Mouse (Mus musculus) olfactory bulb, adult 2 months (tissue): ENCODE results near the gene Ell. TPM values are rescaled to one million over a fixed set of nuclear protein-coding genes. Genes with fewer than 3 reads are reported as not detected.

Experiments
- H3K27ac ChIP-seq: fragments of 200-500 bp; 2 replicates; pipeline ENCODE4 v1.5.1; 2012; ENCODE audit warnings: low read depth, low read length; ENCODE audit not compliant: insufficient read depth
- H3K4me1 ChIP-seq: fragments of 200-500 bp; 2 replicates; pipeline ENCODE4 v1.6.1; 2012; ENCODE audit warnings: low read length; ENCODE audit not compliant: control insufficient read depth, insufficient read depth
- H3K4me3 ChIP-seq: fragments of 200-500 bp; 2 replicates; pipeline ENCODE4 v1.5.1; 2012; ENCODE audit warnings: mild to moderate bottlenecking, low read depth, low read length, moderate library complexity; ENCODE audit not compliant: insufficient read depth
- CTCF ChIP-seq: fragments of 200-500 bp; IDR thresholded peaks from 2 replicates; pipeline ENCODE4 v1.5.1; 2012; ENCODE audit warnings: low read depth, mild to moderate bottlenecking, low read length, moderate library complexity; ENCODE audit not compliant: insufficient read depth
- POLR2A ChIP-seq: fragments of 200-500 bp; IDR thresholded peaks from 2 replicates; pipeline ENCODE4 v1.6.1; 2012; ENCODE audit warnings: mild to moderate bottlenecking, low read depth, low read length, moderate library complexity; ENCODE audit not compliant: insufficient read depth
- WGBS: fragments of 180-500 bp; shearing (Covaris S2); methylation state at CpG from one replicate; pipeline ENCODE4 v1.1.7; 2018; 5-methylcytosine and 5-hydroxymethylcytosine counted together
- polyA plus RNA-seq: library from polyadenylated mRNA; stranded (reverse); fragments of >200 nt; gene quantifications from 2 replicates; pipeline ENCODE4 v1.2.4, GENCODE M21; 2012; ENCODE audit warnings: low replicate concordance; ENCODE audit not compliant: missing spikeins, insufficient read depth, insufficient read length

Ell gene
- polyA plus RNA-seq, 1 experiment: not detected

DNA sequence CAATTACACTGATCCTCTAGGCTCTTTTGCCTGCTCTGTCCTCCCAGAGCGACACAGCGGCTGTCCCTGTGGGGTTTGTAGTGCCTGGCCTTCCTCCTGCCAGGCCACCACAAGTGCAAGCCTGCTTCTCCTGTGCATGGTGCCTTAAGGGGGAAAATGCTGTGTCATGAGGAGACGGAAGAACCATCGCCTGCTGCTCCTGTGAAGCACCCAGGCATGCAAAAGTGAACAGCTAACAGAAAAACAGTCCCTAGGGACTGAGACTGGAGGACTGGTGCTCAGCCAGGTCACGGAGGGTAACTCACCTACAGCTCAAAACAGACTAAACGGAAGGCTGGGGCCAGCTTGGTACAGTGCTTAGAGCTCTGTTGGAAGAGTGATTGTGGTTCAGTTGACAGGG lies 96.3 kb downstream of the Ell start:
- peaks cover 10% of the 10 kb centered on the region for H3K4me1 ChIP-seq
- no peak for TF ChIP-seq CTCF
- TF ChIP-seq POLR2A: no peak
- 86% methylated on average over 6 of the region's 6 CpGs for WGBS
- H3K4me3 ChIP-seq: no peak overlapping the region
- no peak overlapping the region for H3K27ac ChIP-seq

DNA sequence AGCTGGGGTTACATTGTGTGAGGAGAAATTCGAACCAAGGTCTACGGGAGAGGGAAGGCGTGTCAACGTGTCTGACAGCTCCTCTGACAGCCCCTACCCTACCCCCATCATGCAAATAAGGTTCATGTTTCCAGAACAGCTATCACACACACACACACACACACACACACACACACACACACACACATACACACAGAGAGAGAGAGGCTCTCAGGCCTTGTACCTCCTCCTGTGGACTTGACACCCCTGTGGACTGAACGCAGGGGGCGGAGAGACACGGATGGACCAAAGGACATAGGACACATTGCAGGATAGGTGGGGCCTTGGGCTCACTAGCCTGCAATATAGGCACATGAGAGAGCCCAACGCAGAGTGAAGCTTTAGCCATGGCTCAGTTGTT lies 97.6 kb downstream of the Ell start:
- Histone ChIP-seq H3K4me3 (no peak overlapping the region), H3K4me1 (no peaks in the 10 kb centered on the region), H3K27ac (no peak overlapping the region)
- TF ChIP-seq POLR2A: no peak
- TF ChIP-seq CTCF: no peak
- 81% methylated on average over 8 of the region's 8 CpGs for WGBS

DNA sequence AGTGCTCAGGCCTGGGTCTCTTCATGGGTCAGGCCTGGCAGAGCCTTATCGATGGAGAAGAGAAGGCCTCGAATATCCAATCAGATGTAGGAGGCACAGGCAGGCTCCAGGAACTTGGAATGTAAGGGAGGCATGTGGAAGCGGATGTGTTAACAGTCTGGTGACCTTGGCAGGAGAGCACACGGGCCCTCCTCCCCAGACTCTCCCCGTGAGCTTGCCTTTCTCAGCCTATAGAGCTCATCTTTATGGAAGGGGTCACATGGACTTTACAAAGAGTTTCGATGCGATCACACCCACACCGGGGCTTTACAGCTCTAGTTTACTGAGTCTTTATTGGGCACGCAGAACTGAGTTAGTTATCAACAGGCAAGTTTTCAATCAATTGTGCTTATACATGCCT lies 99.5 kb downstream of the Ell start:
- Histone ChIP-seq H3K4me3 (no peak overlapping the region), H3K4me1 (no peaks in the 10 kb centered on the region), H3K27ac (no peak overlapping the region)
- TF ChIP-seq POLR2A: no peak
- TF ChIP-seq CTCF: no peak
- WGBS: 84% methylated on average over 9 of the region's 9 CpGs

Other genes starting within 250 kb of the Ell start
- gene Ddx49, start 237.0 kb upstream of the Ell start, polyA plus RNA-seq: not detected in 2 replicates
- gene Cope, start 236.9 kb upstream of the Ell start, polyA plus RNA-seq: not detected in 2 replicates
- gene Cers1, start 223.7 kb upstream of the Ell start, polyA plus RNA-seq: not detected in 2 replicates
- gene Gdf1, start 209.6 kb upstream of the Ell start, polyA plus RNA-seq: not detected in 2 replicates
- gene Upf1, start 186.2 kb upstream of the Ell start, polyA plus RNA-seq: not detected in 2 replicates
- gene Comp, start 165.9 kb upstream of the Ell start, polyA plus RNA-seq: not detected in 2 replicates
- gene Crtc1, start 99.9 kb upstream of the Ell start, polyA plus RNA-seq: not detected in 2 replicates
- gene Klhl26, start 62.5 kb upstream of the Ell start, polyA plus RNA-seq: not detected in 2 replicates
- not detected in 2 replicates for gene Tmem59l, start 52.1 kb upstream of the Ell start, polyA plus RNA-seq
- gene Crlf1, start 46.3 kb upstream of the Ell start, polyA plus RNA-seq: not detected in 2 replicates
- not detected in 2 replicates for gene Rex1bd, start 32.7 kb upstream of the Ell start, polyA plus RNA-seq
- 789 TPM in 1 of 2 replicates, not detected in the other for gene Uba52, start 28.7 kb upstream of the Ell start, polyA plus RNA-seq
- not detected in 2 replicates for gene Fkbp8, start 11.7 kb upstream of the Ell start, polyA plus RNA-seq
- gene Kxd1, start 11.5 kb upstream of the Ell start, polyA plus RNA-seq: not detected in 2 replicates
- not detected in 2 replicates for gene Isyna1, start 54.9 kb downstream of the Ell start, polyA plus RNA-seq
- gene Ssbp4, start 69.4 kb downstream of the Ell start, polyA plus RNA-seq: not detected in 2 replicates
- not detected in 2 replicates for gene Lrrc25, start 76.7 kb downstream of the Ell start, polyA plus RNA-seq
- gene Gdf15, start 93.0 kb downstream of the Ell start, polyA plus RNA-seq: not detected in 2 replicates
- not detected in 2 replicates for gene Pgpep1, start 120.9 kb downstream of the Ell start, polyA plus RNA-seq
- not detected in 2 replicates for gene Lsm4, start 133.8 kb downstream of the Ell start, polyA plus RNA-seq
- gene Jund, start 159.5 kb downstream of the Ell start, polyA plus RNA-seq: not detected in 2 replicates
- not detected in 2 replicates for gene Iqcn, start 164.0 kb downstream of the Ell start, polyA plus RNA-seq
- gene Gm3336, start 179.1 kb downstream of the Ell start, polyA plus RNA-seq: not detected in 2 replicates
- not detected in 2 replicates for gene Pde4c, start 184.3 kb downstream of the Ell start, polyA plus RNA-seq
- 431 and 581 TPM in 2 replicates for gene Rab3a, start 215.2 kb downstream of the Ell start, polyA plus RNA-seq
- not detected in 2 replicates for gene Mpv17l2, start 221.5 kb downstream of the Ell start, polyA plus RNA-seq
- not detected in 2 replicates for gene Pik3r2, start 237.3 kb downstream of the Ell start, polyA plus RNA-seq